Mouse (Mus musculus) NIH3T3 (cell line): ENCODE results near the gene Dnajb8.

ENCODE experiments used
- DNase-seq: peaks from one replicate; pipeline ENCODE4 v3.0.0-alpha.2; 2012; ENCODE audit warnings: low read depth

The Dnajb8 gene

GRCm38 (mm10) chr6:88229221-88229620, 7.2 kb downstream of the Dnajb8 start:
- no peak for DNase-seq

GRCm38 (mm10) chr6:88231821-88232220, 9.8 kb downstream of the Dnajb8 start:
- no peak for DNase-seq

- DNase-seq = no peak
These were observed 10.2 kb downstream of the Dnajb8 start for GRCm38 (mm10) chr6:88232221-88232620.

- DNase-seq = no peak
These were observed 11.9 kb downstream of the Dnajb8 start for GRCm38 (mm10) chr6:88233996-88234395.

GRCm38 (mm10) chr6:88235461-88235860, 13.4 kb downstream of the Dnajb8 start:
- no peak for DNase-seq

- no peak for DNase-seq
These were observed 13.9 kb downstream of the Dnajb8 start for GRCm38 (mm10) chr6:88235983-88236382.

- DNase-seq = no peak
These were observed 14.4 kb downstream of the Dnajb8 start for GRCm38 (mm10) chr6:88236513-88236912.

GRCm38 (mm10) chr6:88242604-88243003, 20.5 kb downstream of the Dnajb8 start:
- peak; percentile 70 for DNase-seq

- DNase-seq = peak; percentile 11
These were observed 27.2 kb downstream of the Dnajb8 start for GRCm38 (mm10) chr6:88249231-88249630.

- DNase-seq = no peak
These were observed 29.3 kb downstream of the Dnajb8 start for GRCm38 (mm10) chr6:88251396-88251795.

- DNase-seq = no peak
These were observed 29.9 kb downstream of the Dnajb8 start for GRCm38 (mm10) chr6:88251798-88252478.

GRCm38 (mm10) chr6:88254082-88254481, 32.0 kb downstream of the Dnajb8 start:
- no peak for DNase-seq

GRCm38 (mm10) chr6:88255435-88255834, 33.4 kb downstream of the Dnajb8 start:
- DNase-seq = no peak

- DNase-seq = no peak
These were observed 37.6 kb downstream of the Dnajb8 start for GRCm38 (mm10) chr6:88259621-88260020.

GRCm38 (mm10) chr6:88260645-88261044, 38.6 kb downstream of the Dnajb8 start:
- DNase-seq = no peak

- DNase-seq = no peak
These were observed 40.1 kb downstream of the Dnajb8 start for GRCm38 (mm10) chr6:88262160-88262559.

GRCm38 (mm10) chr6:88265355-88265754, 43.3 kb downstream of the Dnajb8 start:
- no peak for DNase-seq

- DNase-seq = no peak
These were observed 44.0 kb downstream of the Dnajb8 start for GRCm38 (mm10) chr6:88266055-88266454.

- DNase-seq = no peak
These were observed 45.0 kb downstream of the Dnajb8 start for GRCm38 (mm10) chr6:88267068-88267467.

GRCm38 (mm10) chr6:88267970-88268369, 45.9 kb downstream of the Dnajb8 start:
- no peak for DNase-seq

- DNase-seq = no peak
These were observed 52.6 kb downstream of the Dnajb8 start for GRCm38 (mm10) chr6:88274623-88275022.

- no peak for DNase-seq
These were observed 54.2 kb downstream of the Dnajb8 start for GRCm38 (mm10) chr6:88276221-88276620.

- no peak for DNase-seq
These were observed 55.2 kb downstream of the Dnajb8 start for GRCm38 (mm10) chr6:88277242-88277641.

GRCm38 (mm10) chr6:88278141-88278540, 56.1 kb downstream of the Dnajb8 start:
- DNase-seq = no peak
